Mouse (Mus musculus): ENCODE measurements around the gene Cntrob.

DNA sequence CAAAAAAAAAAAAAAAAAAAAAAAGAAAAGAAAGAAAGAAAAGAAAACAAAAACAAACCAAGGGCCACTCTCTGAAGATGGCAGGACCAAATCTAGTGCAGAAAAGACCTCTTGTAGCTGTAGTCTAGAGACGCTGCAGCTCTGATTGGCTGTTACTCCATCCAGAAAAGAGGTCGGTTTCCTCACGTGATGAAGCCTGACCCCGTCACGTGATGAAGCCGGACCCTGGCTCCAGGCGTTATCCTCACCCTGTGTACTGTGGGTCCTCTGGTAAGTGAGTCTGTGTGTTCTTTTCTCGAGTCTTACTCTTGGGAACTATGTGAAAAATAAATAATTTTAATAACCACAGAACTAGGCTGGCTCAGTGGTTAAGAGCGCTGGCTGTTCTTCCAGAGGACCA is 58.2 kb downstream of the Cntrob start:
- TF ChIP-seq CTCF (IDR thresholded peaks at IDR 0.05; ENCODE audit: low read depth) = no peak
- TF ChIP-seq EP300 (IDR thresholded peaks at IDR 0.05; ENCODE audit: low read depth) = no peak
